Mouse (Mus musculus) duodenum, adult 2 months (tissue): Measurements from ENCODE around the gene Mamdc4. TPM values are rescaled to one million over a fixed set of nuclear protein-coding genes. Genes with fewer than 3 reads are reported as not detected.

Experiments
- polyA plus RNA-seq: library from polyadenylated mRNA; depleted of rRNA; stranded (reverse); fragments of >200 nt; gene quantifications from 2 replicates; pipeline ENCODE4 v1.2.3, GENCODE M21; 2012; ENCODE audit warnings: low replicate concordance; rRNA removed

The Mamdc4 gene
- polyA plus RNA-seq, result 1.1 and 1.9 TPM in 2 replicates

DNA sequence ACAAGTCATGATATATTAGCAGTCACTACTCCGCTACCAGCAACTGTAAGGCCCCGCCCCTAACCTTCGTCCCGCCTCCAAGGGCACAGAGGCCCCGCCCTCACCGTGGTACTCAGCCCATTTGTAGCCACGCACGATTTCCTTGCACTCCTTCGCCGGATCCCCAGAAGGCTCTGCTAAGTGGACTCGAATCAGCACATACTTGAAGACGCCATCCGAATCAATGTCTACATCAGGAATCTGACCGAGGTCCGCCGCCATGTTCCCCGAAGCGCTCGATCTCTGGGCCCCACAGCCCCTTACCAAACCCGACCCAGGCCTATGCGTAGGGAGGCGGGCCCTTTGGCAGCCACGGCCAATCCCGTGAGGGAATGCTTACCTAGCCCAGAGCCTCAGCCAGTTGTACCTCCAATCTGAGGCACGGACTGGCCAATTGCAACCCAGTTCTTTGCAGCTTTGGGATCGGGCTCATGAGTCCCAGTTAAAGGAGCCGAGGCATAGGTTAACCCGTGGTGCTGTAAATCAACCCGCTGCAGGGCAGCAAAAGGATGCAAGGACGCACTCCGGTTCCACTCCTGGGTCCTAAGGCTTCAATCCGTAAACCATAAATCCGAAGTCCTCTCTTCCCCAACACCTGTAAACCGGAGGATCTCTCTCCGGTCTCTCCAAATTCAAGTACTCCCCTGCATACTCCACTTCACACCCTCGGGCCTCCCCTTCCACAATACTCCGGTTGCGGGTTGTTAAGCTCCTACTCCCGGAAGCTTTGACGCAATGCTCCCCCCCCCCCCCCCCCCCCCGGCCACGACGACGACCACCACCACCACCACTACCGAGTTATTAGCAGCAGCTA lies at the start of gene Mamdc4, which contains the start of gene Phpt1:
Gene Mamdc4, minus strand, starts transcription at position 267 of the 853 bp plus-strand sequence.
Gene Phpt1, minus strand, starts transcription at position 646 of the 853 bp plus-strand sequence.

DNA sequence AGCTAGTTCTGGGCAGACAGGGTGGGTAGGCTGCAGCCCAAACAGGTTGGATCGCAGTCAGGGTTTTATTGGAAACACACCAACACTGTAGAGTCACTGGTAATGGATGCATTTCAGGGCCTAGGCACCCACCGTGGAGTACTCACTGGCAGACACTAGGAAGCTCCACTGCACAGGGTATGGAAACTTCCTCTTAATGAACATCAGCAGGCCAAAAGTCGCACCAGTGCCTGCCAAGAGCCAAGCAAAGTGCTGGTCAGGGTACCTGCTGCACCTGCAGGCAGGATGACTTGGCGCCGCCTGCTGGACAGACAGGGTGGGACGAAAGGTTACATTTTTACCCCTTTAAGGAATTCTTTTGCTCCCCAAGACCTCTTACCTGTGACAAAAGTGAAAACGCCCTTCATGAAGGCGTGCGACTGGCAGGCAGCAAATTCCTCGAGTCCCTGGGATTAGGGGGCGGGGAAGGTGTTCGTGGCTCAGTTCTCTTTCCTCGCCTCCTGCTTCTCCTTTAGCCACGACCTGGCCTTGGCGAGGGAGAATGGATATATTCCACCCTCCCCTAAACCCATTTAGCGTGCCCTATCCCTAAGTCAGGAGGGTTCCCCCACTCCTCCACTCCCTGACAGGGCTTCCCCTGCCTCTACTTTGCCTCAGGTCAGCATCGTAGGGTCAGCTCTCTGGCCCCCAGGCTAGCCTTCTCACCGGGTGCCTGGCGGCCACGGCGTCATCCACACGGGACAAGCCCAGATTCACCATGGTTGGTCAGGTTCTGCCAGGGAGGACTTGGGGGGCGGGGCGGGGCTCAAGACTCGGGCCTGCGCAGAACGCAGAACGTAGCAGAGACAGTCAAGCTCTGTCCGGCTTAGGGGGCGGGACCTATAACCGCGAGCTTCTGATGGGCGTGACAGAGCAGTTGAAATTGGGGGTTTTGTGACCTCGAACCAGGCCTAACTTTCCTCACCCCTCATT lies 46.9 kb upstream of the Mamdc4 start, which contains the start of gene Tmem141:
Gene Tmem141, minus strand, starts transcription at position 777 of the 972 bp plus-strand sequence.

DNA sequence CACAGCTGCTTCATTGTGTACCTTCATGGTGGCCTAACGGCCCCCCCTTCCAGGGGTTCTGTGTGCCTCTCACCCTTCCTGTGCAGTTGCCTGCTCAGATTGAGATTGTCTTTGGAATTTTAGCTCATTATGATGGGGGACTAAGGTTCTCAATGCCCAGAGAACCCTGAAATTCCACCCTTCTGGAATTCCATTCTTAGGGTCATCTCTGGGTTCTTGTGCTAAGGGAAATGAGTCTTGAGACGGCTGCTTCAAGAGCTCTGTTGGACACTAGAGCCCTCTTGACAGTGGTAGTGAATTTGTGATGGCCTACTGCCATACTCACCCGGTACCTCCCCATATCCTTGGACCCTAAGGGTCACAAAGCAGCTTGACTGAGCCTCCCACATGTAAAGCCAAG lies 42.9 kb upstream of the Mamdc4 start, which contains the start of gene Ccdc183:
Gene Ccdc183, minus strand, starts transcription at position 101 of the 400 bp plus-strand sequence.

DNA sequence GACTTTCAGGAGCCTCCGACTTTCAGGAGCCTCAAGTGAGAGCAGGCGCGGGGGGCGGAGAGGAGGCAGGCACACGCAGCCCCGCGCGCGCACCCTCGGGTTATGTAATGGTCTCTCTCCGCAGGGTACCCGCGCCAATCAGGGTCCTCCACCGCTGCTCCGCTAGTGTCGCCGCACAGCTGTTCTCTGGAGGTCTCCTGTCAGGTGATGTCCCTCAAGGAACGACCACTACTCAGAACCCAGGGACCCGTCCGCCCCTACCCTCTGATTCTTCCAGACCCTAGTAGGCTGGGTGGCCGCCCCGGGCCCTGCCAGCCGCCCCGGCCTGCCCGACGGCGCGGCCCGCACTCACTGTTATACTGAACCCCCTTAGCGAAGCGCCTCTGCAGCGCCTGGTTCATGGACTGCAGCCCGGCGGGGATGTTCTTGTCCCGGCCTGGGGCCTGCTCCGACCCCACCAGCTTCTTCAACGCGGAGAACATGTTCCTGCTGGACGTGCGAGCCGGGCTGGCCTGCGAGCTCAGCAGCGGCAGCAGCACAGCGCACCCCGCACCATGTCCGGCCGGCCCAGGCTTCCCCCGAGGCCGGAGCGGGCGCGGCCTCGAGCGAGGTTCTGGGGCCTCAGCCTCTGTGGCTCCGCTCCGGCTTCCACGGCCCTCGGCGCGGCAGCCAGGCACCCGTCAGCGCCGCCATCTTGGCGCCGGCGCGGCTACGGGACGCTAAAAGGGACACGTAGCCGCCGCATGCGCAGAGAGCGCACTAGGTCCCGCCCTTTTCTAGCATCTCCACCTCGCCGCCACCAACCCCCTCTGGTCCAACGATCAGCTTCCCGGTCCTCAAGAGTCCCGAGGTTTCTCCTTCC lies 33.3 kb upstream of the Mamdc4 start, which contains the start of gene Rabl6:
Gene Rabl6, minus strand, starts transcription at position 761 of the 862 bp plus-strand sequence.

DNA sequence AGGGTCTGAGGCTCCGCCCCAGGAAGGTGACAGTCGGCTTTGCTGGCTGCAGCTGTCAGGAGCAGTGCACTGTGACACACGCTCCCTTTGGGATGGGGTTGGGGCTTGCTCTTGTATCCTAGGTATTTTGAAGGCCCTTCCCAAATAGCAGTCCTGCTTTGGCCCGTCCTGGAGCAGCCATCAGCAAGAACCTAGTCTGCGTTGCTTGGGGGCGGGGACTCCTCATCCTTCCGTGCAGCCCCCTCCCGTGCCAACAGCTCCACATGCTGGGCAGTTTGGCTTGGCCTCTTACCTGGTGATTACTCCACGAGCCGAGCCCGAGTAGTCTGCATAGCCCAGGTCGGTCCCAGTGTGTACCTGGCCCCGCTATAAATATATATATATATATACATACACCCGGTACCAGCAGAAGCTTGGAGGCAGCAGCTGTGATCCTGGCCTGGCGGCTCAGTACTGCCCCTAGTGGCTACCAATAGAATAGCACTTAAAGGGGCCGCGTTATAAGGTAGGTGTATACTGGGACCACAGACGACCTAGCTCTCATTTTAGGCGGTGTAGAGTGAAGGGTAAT lies 6.7 kb upstream of the Mamdc4 start, which contains the start of gene Ajm1:
Gene Ajm1, minus strand, starts transcription at position 464 of the 571 bp plus-strand sequence.

DNA sequence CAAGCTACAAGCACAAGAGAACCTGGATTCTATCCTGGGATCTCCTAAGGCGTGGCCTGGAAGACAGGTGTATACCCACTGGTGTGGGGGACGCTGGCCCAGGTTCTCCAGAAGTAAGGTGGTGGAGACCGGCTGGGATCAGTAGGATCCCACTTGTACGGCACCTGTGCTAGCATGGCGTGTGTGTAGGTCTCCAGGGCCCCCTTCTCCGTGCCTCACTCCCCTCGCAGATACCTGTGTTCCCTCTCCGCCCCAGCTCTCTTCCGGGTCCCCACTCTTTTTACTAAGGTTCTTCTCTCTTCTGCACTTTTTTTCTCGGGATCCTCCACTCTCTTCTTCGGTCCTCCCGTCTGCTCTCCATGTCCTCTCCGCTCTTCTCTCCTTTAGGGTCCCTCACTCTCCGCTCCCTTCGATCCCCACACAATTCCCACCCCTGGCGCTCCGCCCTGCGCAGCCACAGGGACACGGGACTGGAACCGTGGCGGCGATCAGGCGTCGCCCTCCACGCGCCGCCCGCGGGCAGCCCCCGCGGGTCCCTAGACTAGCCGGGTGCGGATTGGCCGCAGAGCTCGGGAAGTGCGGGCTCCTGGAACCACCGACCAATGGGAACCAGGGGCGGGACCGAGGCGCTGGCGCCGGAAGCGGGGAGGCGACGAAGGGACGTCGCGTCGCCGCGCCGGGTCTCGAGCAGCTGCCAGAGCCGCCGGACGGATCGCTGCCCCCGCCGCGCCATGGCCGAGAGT lies 17.3 kb downstream of the Mamdc4 start, which contains the start of gene Edf1:
Gene Edf1, plus strand, starts transcription at position 627 of the 743 bp plus-strand sequence.

DNA sequence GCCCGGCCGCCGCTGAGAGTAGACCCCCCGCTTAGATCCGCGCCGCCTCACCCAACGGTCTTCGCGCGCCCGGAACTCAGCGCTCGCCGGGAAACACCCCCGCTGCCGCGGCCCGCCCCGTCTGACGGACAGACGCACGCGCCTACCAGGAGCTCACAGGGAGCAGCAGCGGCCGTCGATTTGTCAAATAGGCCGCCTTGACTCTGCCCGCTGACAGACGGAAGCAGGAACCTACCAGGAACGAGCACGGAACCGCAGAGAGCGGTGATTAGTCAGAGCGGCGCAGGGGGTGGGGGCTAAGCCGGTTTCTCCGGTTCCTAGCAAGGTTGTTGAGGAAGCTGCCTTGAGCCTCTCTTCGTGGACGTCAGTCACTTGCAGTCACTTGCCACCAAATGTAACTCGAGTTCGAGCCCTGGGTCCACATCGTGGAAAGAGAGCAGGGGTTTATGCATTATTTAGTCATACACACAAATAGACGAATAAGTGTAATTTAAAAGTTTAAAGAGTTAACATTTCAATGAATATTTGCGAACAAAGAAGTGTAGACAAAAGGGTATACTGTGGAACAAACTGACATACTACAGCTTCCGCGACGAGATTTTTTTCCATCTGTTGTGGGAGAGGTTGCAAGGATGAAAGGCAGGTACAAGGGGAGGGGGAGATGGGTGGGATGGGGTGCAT lies 27.7 kb downstream of the Mamdc4 start, which contains the start of gene Traf2:
Gene Traf2, minus strand, starts transcription at position 130 of the 681 bp plus-strand sequence.

Other genes starting within 250 kb of the Mamdc4 start
- 13.8 and 17.1 TPM in 2 replicates for gene Man1b1, start 242.5 kb downstream of the Mamdc4 start, polyA plus RNA-seq
- gene Dpp7, start 218.5 kb downstream of the Mamdc4 start, polyA plus RNA-seq, result 15.8 and 19.7 TPM in 2 replicates
- gene Uap1l1, start 209.2 kb downstream of the Mamdc4 start, polyA plus RNA-seq, result 66.1 and 563 TPM in 2 replicates
- 27.5 and 29.1 TPM in 2 replicates for gene Sapcd2, start 202.5 kb downstream of the Mamdc4 start, polyA plus RNA-seq
- gene Entpd2, start 179.0 kb downstream of the Mamdc4 start, polyA plus RNA-seq, result 50.6 and 75.3 TPM in 2 replicates
- gene Npdc1, start 175.5 kb downstream of the Mamdc4 start, polyA plus RNA-seq, result 223 and 325 TPM in 2 replicates
- 1.3 and 2.1 TPM in 2 replicates for gene Fut7, start 151.6 kb downstream of the Mamdc4 start, polyA plus RNA-seq
- 16.8 and 36.7 TPM in 2 replicates for gene Abca2, start 146.1 kb downstream of the Mamdc4 start, polyA plus RNA-seq
- gene Clic3, start 118.0 kb downstream of the Mamdc4 start, polyA plus RNA-seq, result 1.9 and 14.3 TPM in 2 replicates
- 81.4 and 115 TPM in 2 replicates for gene Paxx, start 113.8 kb downstream of the Mamdc4 start, polyA plus RNA-seq
- gene Ptgds, start 104.8 kb downstream of the Mamdc4 start, polyA plus RNA-seq, result 0.74 TPM in 1 of 2 replicates, not detected in the other
- not detected in 2 replicates for gene Lcn12, start 80.9 kb downstream of the Mamdc4 start, polyA plus RNA-seq
- gene Fbxw5, start 74.1 kb downstream of the Mamdc4 start, polyA plus RNA-seq, result 40.4 and 40.9 TPM in 2 replicates
- gene C8g, start 73.1 kb downstream of the Mamdc4 start, polyA plus RNA-seq, result 4.0 and 9.4 TPM in 2 replicates
- gene Traf2, start 27.9 kb downstream of the Mamdc4 start, polyA plus RNA-seq, result 9.0 and 10.8 TPM in 2 replicates
- gene Edf1, start 17.0 kb downstream of the Mamdc4 start, polyA plus RNA-seq, result 164 and 294 TPM in 2 replicates
- 19.8 and 30.6 TPM in 2 replicates for gene Phpt1, start 379 bp upstream of the Mamdc4 start, polyA plus RNA-seq
- gene Ajm1, start 6.9 kb upstream of the Mamdc4 start, polyA plus RNA-seq, result 1.4 and 1.7 TPM in 2 replicates
- 56.5 and 60.5 TPM in 2 replicates for gene Rabl6, start 33.7 kb upstream of the Mamdc4 start, polyA plus RNA-seq
- gene Ccdc183, start 42.8 kb upstream of the Mamdc4 start, polyA plus RNA-seq, result not detected in 2 replicates
- gene Tmem141, start 47.2 kb upstream of the Mamdc4 start, polyA plus RNA-seq, result 9.9 and 11.7 TPM in 2 replicates
- gene Fcna, start 53.2 kb upstream of the Mamdc4 start, polyA plus RNA-seq, result 0.89 and 1.2 TPM in 2 replicates
- not detected in 2 replicates for gene Lcn8, start 78.3 kb upstream of the Mamdc4 start, polyA plus RNA-seq
- not detected in 2 replicates for gene Lcn5, start 83.1 kb upstream of the Mamdc4 start, polyA plus RNA-seq
- not detected in 2 replicates for gene Lcn6, start 101.9 kb upstream of the Mamdc4 start, polyA plus RNA-seq
- gene Lcn10, start 107.9 kb upstream of the Mamdc4 start, polyA plus RNA-seq, result not detected in 2 replicates
- not detected in 2 replicates for gene Obp2a, start 125.2 kb upstream of the Mamdc4 start, polyA plus RNA-seq
- gene Bmyc, start 131.9 kb upstream of the Mamdc4 start, polyA plus RNA-seq, result 28.7 and 33.0 TPM in 2 replicates
- not detected in 2 replicates for gene Obp2b, start 162.2 kb upstream of the Mamdc4 start, polyA plus RNA-seq
- gene Lcn3, start 190.7 kb upstream of the Mamdc4 start, polyA plus RNA-seq, result not detected in 2 replicates
- not detected in 2 replicates for gene Lcn11, start 202.2 kb upstream of the Mamdc4 start, polyA plus RNA-seq
- not detected in 2 replicates for gene Gm13539, start 207.4 kb upstream of the Mamdc4 start, polyA plus RNA-seq
- not detected in 2 replicates for gene Glt6d1, start 241.0 kb upstream of the Mamdc4 start, polyA plus RNA-seq
- not detected in 2 replicates for gene Lcn9, start 248.3 kb upstream of the Mamdc4 start, polyA plus RNA-seq